Mouse (Mus musculus): Measurements from ENCODE around the gene Dcn.

GRCm38 (mm10) chr10:97479004-97479766, at the start of gene Dcn:
- TF ChIP-seq GATA1 (IDR thresholded peaks at IDR 0.05; ENCODE audit: low read length) (no peak), TAL1 (IDR thresholded peaks at IDR 0.05; ENCODE audit: low read length) (no peak)

All from erythroblast, embryonic 14.5 days (primary cell).